Mouse (Mus musculus): ENCODE measurements at regions not wholly inside any gene's neighbourhood (a gene's known extent, or its start where the extent isn't known, plus 50 kb on each side); places are given as distances from the start of the nearest gene placed in this dataset.
"Not testable (repeated sequence)": the region's sequence is repeated elsewhere in the genome, so short reads cannot be mapped to it uniquely, and the experiment has no call there.

DNA sequence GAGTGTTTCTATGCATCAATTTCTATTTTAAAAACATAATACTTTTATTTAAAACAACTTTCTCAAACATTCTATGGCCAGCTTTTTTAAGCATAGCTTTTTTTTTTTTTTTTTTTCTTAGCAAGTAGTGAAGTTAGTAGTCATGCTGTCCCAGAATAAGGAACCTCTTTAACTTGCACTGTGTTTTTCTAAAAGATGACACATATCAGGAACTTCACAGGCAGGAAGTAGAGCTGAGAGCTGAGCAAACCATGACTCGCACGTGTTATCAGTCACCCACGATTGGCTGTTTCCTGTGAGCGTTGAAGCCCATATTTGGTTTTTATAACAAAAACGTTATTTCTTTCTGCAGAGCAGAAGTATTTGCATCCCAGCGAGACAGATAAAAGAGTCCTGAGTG, 287.9 kb upstream of the Ube2e3 start:
- Histone ChIP-seq H3K36me3 (no peaks in the 10 kb centered on the region), H3K9ac (no peak overlapping the region), H3K27me3 (no peaks in the 10 kb centered on the region), H3K27ac (no peak overlapping the region), H3K4me2 (replicated peaks) (no peak overlapping the region), H3K4me1 (no peaks in the 10 kb centered on the region), H3K4me3 (no peak overlapping the region), H3K9me3 (replicated peaks) (no peaks in the 10 kb centered on the region)
- no peak for ATAC-seq (ENCODE audit: low FRiP score)
- WGBS, result 73% methylated on average over 6 of the region's 6 CpGs

DNA sequence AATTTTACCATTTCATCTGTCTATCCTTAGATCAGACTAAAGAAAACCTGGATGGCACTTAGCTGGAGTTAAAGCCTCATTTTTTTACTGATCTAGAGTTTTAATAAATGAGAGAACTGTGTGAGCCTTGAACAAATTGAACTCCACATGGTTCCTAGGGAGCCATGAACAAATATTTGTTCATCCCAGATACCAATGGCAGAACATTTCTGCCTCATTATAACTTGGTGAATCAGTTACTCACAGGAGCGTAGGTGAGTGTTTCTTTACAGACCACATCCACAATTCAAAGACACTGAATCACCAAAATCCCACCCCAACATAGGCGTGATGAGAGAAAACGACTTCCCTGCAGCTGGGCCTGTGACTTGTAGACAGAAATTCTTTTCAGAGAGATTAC, 295.4 kb upstream of the Ube2e3 start:
- H3K4me3 ChIP-seq, result no peak overlapping the region
- no peak overlapping the region for H3K27ac ChIP-seq
- no peak overlapping the region for H3K4me2 ChIP-seq (replicated peaks)
- 66% methylated on average over 3 of the region's 3 CpGs for WGBS
- no peaks in the 10 kb centered on the region for H3K27me3 ChIP-seq
- no peak overlapping the region for H3K9ac ChIP-seq
- no peak for ATAC-seq (ENCODE audit: low FRiP score)
- no peaks in the 10 kb centered on the region for H3K36me3 ChIP-seq
- H3K4me1 ChIP-seq, result no peaks in the 10 kb centered on the region
- H3K9me3 ChIP-seq (replicated peaks), result no peaks in the 10 kb centered on the region

DNA sequence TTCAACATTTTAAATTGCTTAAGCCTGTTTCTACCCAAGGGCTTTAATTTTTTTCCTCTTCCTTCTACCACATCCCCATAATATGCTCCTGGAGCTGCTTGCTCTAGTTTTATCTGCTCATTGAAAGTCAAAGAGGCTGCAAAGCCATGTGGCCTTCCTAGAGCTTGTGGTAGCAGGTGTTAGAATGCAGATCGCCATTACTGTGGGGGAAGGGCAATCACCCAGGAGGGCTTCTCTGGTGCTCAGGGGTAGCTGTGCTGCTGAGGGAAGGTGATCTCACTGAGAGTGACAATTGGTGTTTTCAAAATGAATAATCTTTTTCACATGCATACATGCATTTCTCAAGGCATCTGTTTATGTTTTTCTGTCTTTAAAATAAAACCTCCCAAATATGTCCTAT, 309.8 kb upstream of the Ube2e3 start:
- Histone ChIP-seq H3K27ac (no peak overlapping the region), H3K4me1 (no peaks in the 10 kb centered on the region), H3K9ac (no peak overlapping the region), H3K4me3 (no peak overlapping the region), H3K36me3 (no peaks in the 10 kb centered on the region), H3K9me3 (replicated peaks) (no peaks in the 10 kb centered on the region), H3K4me2 (replicated peaks) (no peak overlapping the region), H3K27me3 (no peaks in the 10 kb centered on the region)
- ATAC-seq (ENCODE audit: low FRiP score), result peak; percentile 56; the same call in 1 of the 2 replicates
- WGBS, result 24% methylated on average over 1 of the region's 1 CpGs

DNA sequence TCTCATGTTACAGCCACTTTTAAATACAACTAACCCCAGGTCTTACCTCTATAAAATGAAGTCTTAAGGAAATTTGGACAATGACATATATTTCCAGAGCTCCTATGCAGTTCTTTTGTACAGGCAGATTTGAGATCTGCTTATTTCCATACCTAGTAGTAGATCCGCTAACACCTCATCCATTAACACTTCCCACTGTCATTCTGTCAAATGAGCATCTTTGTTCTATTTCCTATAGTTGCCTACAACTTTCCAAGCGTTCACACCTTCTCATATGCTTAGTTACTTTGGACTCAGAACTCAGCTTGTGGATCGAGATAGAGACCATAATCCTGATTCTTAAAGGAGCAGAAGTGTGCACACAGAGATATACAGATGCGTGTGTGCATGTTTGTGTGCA, 316.8 kb upstream of the Ube2e3 start:
- Histone ChIP-seq H3K36me3 (no peaks in the 10 kb centered on the region), H3K4me2 (replicated peaks) (no peak overlapping the region), H3K4me3 (no peak overlapping the region), H3K27me3 (no peaks in the 10 kb centered on the region), H3K9me3 (replicated peaks) (no peaks in the 10 kb centered on the region), H3K27ac (no peak overlapping the region), H3K4me1 (no peaks in the 10 kb centered on the region), H3K9ac (no peak overlapping the region)
- 91% methylated on average over 4 of the region's 4 CpGs for WGBS
- no peak for ATAC-seq (ENCODE audit: low FRiP score)

DNA sequence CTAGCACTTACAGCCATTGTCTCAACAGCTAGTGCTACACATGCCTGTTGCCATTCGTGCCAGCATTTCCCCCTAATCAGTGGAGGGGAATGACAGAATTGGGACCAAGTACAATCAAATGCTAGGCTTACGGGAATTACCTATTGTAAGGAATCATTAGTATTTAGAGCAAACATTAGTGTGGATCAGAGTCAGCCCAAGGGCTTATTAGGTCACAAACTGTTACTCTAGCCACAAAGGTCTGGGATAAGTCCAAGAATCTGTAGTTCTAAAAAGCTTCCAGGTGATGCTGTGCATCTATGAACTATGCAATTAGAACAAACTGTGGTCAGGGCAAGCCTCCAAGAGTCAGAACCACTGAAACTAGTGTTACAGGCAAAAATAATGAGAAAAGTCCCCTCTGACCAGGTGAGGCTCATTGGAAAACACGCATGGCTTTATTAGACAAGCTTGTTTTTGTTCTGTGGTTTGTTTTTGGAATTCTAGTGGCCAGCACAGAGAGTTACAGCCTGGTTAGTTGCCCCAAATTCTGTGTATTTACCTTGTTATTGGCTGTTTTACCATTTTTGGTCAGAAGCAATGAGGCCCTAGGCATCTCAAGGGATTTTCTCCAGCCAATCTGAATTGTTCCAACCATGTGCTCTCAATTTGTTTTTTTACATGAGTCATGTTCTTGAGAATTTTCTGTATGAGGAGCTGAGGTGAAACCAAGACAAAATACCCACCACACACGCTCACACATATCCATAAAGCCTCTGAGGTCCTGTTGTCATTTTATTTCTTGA, 319.0 kb upstream of the Ube2e3 start:
- Histone ChIP-seq H3K9me3 (replicated peaks) (no peaks in the 10 kb centered on the region), H3K27ac (no peak overlapping the region), H3K4me1 (no peaks in the 10 kb centered on the region), H3K27me3 (no peaks in the 10 kb centered on the region), H3K4me3 (no peak overlapping the region), H3K9ac (no peak overlapping the region), H3K4me2 (replicated peaks) (no peak overlapping the region), H3K36me3 (no peaks in the 10 kb centered on the region)
- no peak for ATAC-seq (ENCODE audit: low FRiP score)
- 88% methylated on average over 4 of the region's 4 CpGs for WGBS

DNA sequence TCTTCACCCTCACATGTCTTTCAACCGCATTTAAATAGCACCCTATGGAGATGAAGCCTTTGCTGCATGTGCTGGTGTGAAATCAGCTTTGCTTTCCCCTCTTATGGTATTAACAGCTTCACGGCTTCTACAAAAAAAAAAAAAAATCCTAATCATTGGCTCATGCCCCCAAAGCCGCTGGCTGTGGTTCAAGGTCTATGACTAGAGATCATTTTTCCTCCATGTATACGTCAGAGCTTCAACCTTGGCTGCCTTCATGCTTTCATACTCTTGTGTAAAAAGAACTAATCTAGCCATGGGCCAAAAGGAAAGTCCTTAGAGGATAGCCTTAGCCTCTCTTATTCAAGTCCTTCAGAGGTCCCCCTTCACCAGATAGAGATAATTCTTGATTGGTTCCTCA, 320.6 kb upstream of the Ube2e3 start:
- Histone ChIP-seq H3K27me3 (no peaks in the 10 kb centered on the region), H3K4me2 (replicated peaks) (no peak overlapping the region), H3K9me3 (replicated peaks) (no peaks in the 10 kb centered on the region), H3K4me3 (no peak overlapping the region), H3K9ac (no peak overlapping the region), H3K4me1 (no peaks in the 10 kb centered on the region), H3K27ac (no peak overlapping the region), H3K36me3 (no peaks in the 10 kb centered on the region)
- 81% methylated on average over 4 of the region's 4 CpGs for WGBS
- ATAC-seq (ENCODE audit: low FRiP score), result no peak

DNA sequence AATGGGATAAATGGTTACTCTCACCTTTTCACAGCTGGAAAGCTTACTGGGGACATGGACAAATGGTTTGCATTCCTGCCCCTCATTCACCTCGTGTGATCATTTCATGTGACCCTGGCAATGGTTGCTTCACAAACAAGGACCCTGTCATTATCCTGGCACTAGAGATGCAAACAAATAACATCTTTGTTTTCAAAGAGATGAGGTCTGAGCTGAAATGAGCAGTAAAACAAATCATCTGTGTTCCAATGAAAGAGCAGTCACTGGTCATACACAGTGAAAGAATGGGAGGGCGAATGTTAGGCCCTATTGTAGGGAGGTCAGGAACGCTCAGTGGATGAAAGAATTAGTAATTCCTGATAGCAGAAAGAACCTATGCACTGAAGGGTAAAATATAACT, 327.5 kb upstream of the Ube2e3 start:
- WGBS, result 55% methylated on average over 3 of the region's 3 CpGs
- ATAC-seq (ENCODE audit: low FRiP score), result no peak
- H3K27ac ChIP-seq, result no peak overlapping the region
- no peak overlapping the region for H3K4me3 ChIP-seq
- H3K27me3 ChIP-seq, result no peaks in the 10 kb centered on the region
- H3K4me1 ChIP-seq, result no peaks in the 10 kb centered on the region; the same call in 1 of the 2 replicates
- no peaks in the 10 kb centered on the region for H3K9me3 ChIP-seq (replicated peaks)
- no peaks in the 10 kb centered on the region for H3K36me3 ChIP-seq
- H3K4me2 ChIP-seq (replicated peaks), result no peak overlapping the region
- no peak overlapping the region for H3K9ac ChIP-seq

DNA sequence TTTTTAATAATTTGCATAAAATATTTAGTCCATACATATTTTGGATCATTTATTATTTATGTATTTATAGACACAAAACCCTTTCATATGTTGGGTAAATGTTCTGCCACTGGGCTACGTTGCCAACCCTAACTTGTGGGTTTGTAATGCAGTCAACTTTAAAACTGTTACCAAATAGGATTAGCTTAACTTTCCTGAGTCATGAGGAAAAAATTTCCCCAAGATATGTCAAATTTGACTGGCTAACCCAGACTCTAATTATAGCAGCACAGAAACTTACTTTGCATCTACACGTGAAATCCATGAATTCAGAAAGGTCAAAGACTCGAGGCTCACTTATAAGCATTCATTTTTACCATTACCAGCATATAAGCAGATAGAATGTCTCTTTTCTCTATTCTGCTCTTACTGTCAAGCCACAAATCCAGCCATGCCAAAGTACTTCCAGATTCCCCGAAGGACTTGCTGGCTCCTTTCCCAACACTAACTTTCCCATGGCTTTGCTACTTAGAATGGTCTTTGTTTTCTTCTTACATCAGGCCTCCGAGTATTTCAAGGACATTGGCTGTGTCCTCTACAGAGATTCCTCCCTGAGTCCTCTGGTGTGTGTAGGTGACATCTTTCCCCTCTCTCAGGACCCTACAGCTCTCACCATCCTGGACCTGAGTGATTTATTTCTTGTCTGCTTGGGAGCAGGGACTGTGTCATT, 328.2 kb upstream of the Ube2e3 start:
- H3K27ac ChIP-seq, result no peak overlapping the region
- no peaks in the 10 kb centered on the region for H3K9me3 ChIP-seq (replicated peaks)
- H3K27me3 ChIP-seq, result no peaks in the 10 kb centered on the region
- no peak for ATAC-seq (ENCODE audit: low FRiP score)
- 76% methylated on average over 5 of the region's 5 CpGs for WGBS
- H3K4me2 ChIP-seq (replicated peaks), result no peak overlapping the region
- no peak overlapping the region for H3K4me3 ChIP-seq
- no peaks in the 10 kb centered on the region; the same call in 1 of the 2 replicates for H3K4me1 ChIP-seq
- H3K9ac ChIP-seq, result no peak overlapping the region
- H3K36me3 ChIP-seq, result no peaks in the 10 kb centered on the region

DNA sequence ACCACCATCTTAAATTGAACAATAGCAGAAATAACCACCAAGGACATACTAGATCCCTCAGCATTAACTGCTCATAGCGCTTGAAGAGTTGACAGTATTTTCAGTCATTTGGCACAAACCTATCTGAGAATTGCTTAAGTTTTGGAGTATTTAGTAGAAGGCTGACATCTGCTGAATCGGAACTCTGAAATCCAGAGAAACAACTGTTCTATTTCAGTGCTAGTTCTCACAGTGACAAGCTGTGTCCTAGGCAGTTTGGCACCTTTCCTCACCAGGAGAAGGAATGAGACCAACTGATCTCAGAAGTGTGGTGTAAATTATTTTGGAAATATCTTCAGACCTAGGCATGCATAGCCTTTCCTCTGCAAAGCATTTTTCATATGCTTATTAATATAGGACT, 330.4 kb upstream of the Ube2e3 start:
- no peak overlapping the region for H3K4me2 ChIP-seq (replicated peaks)
- H3K27ac ChIP-seq, result no peak overlapping the region
- ATAC-seq (ENCODE audit: low FRiP score), result no peak
- no peaks in the 10 kb centered on the region; the same call in 1 of the 2 replicates for H3K4me1 ChIP-seq
- WGBS, result 95% methylated on average over 2 of the region's 2 CpGs
- no peaks in the 10 kb centered on the region for H3K36me3 ChIP-seq
- H3K9ac ChIP-seq, result no peak overlapping the region
- no peak overlapping the region for H3K4me3 ChIP-seq
- H3K27me3 ChIP-seq, result no peaks in the 10 kb centered on the region
- H3K9me3 ChIP-seq (replicated peaks), result no peaks in the 10 kb centered on the region

DNA sequence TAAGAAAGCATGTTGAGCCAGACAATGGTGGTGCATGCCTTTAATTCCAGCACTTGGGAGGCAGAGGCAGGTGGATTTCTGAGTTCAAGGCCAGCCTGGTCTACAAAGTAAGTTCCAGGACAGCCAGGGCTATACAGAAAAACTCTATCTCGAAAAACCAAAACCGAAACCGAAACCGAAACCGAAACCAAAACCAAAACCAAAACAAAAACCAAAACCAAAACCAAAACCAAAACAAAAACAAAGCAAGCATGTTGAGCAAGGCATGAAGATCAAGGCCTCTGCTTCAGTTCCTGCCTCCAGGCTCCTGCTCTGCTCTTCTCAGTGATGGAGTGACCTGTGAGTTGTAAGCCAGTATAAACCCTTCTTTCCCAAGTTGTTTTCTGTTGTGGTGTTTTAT, 334.0 kb upstream of the Ube2e3 start:
- WGBS, result 94% methylated on average over 5 of the region's 5 CpGs
- H3K27me3 ChIP-seq; H3K36me3 ChIP-seq; ATAC-seq (ENCODE audit: low FRiP score); H3K9me3 ChIP-seq (replicated peaks); H3K4me1 ChIP-seq; H3K27ac ChIP-seq; H3K9ac ChIP-seq; H3K4me2 ChIP-seq (replicated peaks); H3K4me3 ChIP-seq: not testable (repeated sequence)

DNA sequence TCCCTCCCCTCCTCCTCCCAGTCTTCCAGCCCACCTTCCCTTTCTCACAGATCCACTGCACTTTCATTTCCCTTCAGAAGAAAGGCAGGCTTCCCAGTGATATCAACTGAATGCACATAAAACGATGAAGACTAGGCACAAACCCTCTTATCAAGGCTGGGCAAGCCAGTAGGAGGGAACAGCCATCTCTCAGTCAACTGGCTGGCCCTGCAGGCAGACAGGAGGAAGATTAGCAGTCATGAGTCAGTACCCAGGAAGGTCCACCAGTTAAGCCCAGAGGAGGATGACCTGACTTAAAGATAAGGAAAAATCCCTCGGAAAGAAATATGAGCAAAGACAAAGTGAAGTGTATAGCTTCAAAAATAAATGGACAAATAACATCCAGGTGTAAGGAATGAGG, 337.4 kb upstream of the Ube2e3 start:
- WGBS, result 69% methylated on average over 2 of the region's 2 CpGs
- ATAC-seq (ENCODE audit: low FRiP score), result no peak
- Histone ChIP-seq H3K27me3 (no peaks in the 10 kb centered on the region), H3K36me3 (no peaks in the 10 kb centered on the region), H3K9me3 (replicated peaks) (no peaks in the 10 kb centered on the region), H3K4me3 (no peak overlapping the region), H3K9ac (no peak overlapping the region), H3K4me2 (replicated peaks) (no peak overlapping the region), H3K4me1 (no peaks in the 10 kb centered on the region), H3K27ac (no peak overlapping the region)

DNA sequence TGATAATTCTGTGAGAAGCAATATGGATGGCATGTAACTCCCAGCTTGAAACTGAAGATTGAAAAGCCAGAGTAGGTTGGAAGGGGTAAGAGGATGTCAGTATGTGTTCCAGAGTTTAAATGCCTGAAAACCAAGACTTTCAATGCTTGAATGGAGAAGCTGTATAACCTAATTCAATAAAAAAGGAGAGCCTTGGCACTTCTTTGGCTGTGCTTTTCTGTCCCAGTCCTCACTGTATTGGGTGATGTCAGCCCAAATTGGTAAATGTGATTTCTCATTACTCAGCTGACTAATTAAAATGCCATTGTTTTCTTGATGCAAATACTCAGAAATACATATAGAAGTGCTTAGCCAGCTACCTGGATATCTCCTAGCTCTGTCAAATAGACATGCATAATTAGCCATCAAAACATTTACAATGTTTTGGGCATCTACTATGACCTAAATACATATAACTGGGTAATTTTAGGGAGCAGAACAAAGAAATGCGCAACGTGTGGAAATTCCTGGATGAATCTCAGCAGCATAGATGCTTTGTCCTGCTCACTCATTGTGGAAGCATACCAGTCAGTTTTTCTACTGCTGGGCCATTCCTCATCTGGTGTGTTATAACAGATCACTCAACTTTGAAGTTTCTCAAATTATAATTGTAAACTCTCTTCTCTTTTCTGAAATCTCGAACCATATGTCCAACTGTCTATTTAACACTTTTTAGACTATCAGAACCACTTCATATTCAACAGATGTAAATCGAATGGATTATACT, 347.5 kb upstream of the Ube2e3 start:
- ATAC-seq (ENCODE audit: low FRiP score), result no peak
- H3K9ac ChIP-seq, result no peak overlapping the region
- H3K9me3 ChIP-seq (replicated peaks), result no peaks in the 10 kb centered on the region
- H3K36me3 ChIP-seq, result no peaks in the 10 kb centered on the region
- no peak overlapping the region for H3K4me3 ChIP-seq
- no peak overlapping the region for H3K27ac ChIP-seq
- no peaks in the 10 kb centered on the region for H3K4me1 ChIP-seq
- 88% methylated on average over 4 of the region's 4 CpGs for WGBS
- H3K4me2 ChIP-seq (replicated peaks), result no peak overlapping the region
- no peaks in the 10 kb centered on the region for H3K27me3 ChIP-seq
